Mouse (Mus musculus) kidney, embryonic 14.5 days (tissue): Measurements from ENCODE around the gene Pibf1. TPM values are rescaled to one million over a fixed set of nuclear protein-coding genes. Genes with fewer than 3 reads are reported as not detected.

Source experiments
- ATAC-seq: fragments of 200-750 bp; cut with Nextera tagmentation; 2 replicates; pipeline ENCODE4 v1.8.0; 2017; ENCODE audit warnings: moderate number of reproducible peaks, mild to moderate bottlenecking, moderate TSS enrichment, moderate library complexity; ENCODE audit not compliant: low FRiP score, low TSS enrichment
- H3K27ac ChIP-seq: fragments of 300-500 bp; sonication (generic); 2 replicates; pipeline ENCODE4 v1.5.1; 2014; ENCODE audit warnings: low read depth, mild to moderate bottlenecking, low read length, moderate library complexity, mixed read lengths
- H3K27me3 ChIP-seq: fragments of 300-500 bp; sonication (generic); 2 replicates; pipeline ENCODE4 v1.6.1; 2014; ENCODE audit warnings: mild to moderate bottlenecking, low read length; ENCODE audit not compliant: control insufficient read depth, insufficient read depth
- H3K36me3 ChIP-seq: fragments of 300-500 bp; sonication (generic); 2 replicates; pipeline ENCODE4 v1.6.1; 2014; ENCODE audit warnings: low read length, mixed read lengths; ENCODE audit not compliant: control insufficient read depth, insufficient read depth
- H3K4me1 ChIP-seq: fragments of 300-500 bp; sonication (generic); 2 replicates; pipeline ENCODE4 v1.6.1; 2014; ENCODE audit warnings: low read length, mixed read lengths; ENCODE audit not compliant: control insufficient read depth, insufficient read depth
- H3K4me2 ChIP-seq: fragments of 300-500 bp; sonication (generic); replicated peaks from 2 replicates; pipeline ENCODE4 v1.6.1; 2014; ENCODE audit warnings: low read depth, mild to moderate bottlenecking, low read length
- H3K4me3 ChIP-seq: fragments of 300-500 bp; sonication (generic); 2 replicates; pipeline ENCODE4 v1.5.1; 2014; ENCODE audit warnings: mild to moderate bottlenecking, low read length
- H3K9ac ChIP-seq: fragments of 300-500 bp; sonication (generic); 2 replicates; pipeline ENCODE4 v1.6.1; 2014; ENCODE audit warnings: low read depth, mild to moderate bottlenecking, low read length, moderate library complexity
- H3K9me3 ChIP-seq: fragments of 300-500 bp; sonication (generic); 2 replicates; pipeline ENCODE4 v1.6.1; 2016; ENCODE audit warnings: low read length; ENCODE audit not compliant: control insufficient read depth
- WGBS: fragments of 180-500 bp; shearing (Covaris S2); extraction: QIAGEN DNeasy Blood & Tissue Kit; methylation state at CpG from one replicate; pipeline ENCODE4 v1.1.7; 2014; 5-methylcytosine and 5-hydroxymethylcytosine counted together
- polyA plus RNA-seq: library from polyadenylated mRNA; unstranded; fragments of >200 nt; fragmentation: Nextera tagmentation; extraction: Ambion mirVana; gene quantifications from 2 replicates; pipeline ENCODE4 v1.2.1, GENCODE M21; 2014

Gene Pibf1
- polyA plus RNA-seq, 1 experiment from 2014 or later, result 24.9 TPM

DNA sequence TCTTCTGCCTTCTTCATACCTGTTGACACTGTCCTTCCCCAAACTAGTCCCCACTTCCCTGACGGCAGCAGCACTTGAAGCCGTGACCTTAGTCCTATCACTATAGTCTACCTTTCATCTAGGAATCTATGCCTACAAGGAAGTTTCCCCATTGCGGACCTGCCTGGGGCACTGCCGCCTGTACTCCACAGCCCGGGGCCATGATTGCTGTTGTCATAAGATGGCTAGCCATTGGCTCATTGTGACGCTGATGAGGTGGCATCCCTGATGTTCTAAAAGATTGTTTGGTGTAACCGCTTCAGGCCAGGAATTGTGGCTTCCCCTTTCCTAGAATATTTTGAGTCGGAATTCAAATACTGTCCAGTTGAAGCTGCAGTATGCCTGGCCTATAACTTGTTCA lies 195.2 kb downstream of the Pibf1 start:
- Histone ChIP-seq H3K9me3 (no peaks in the 10 kb centered on the region), H3K27me3 (no peaks in the 10 kb centered on the region), H3K4me2 (no peak overlapping the region), H3K27ac (no peak overlapping the region), H3K9ac (no peak overlapping the region), H3K36me3 (no peaks in the 10 kb centered on the region), H3K4me1 (no peaks in the 10 kb centered on the region), H3K4me3 (no peak overlapping the region)
- ATAC-seq, result no peak
- 90% methylated on average over 8 of the region's 8 CpGs for WGBS

DNA sequence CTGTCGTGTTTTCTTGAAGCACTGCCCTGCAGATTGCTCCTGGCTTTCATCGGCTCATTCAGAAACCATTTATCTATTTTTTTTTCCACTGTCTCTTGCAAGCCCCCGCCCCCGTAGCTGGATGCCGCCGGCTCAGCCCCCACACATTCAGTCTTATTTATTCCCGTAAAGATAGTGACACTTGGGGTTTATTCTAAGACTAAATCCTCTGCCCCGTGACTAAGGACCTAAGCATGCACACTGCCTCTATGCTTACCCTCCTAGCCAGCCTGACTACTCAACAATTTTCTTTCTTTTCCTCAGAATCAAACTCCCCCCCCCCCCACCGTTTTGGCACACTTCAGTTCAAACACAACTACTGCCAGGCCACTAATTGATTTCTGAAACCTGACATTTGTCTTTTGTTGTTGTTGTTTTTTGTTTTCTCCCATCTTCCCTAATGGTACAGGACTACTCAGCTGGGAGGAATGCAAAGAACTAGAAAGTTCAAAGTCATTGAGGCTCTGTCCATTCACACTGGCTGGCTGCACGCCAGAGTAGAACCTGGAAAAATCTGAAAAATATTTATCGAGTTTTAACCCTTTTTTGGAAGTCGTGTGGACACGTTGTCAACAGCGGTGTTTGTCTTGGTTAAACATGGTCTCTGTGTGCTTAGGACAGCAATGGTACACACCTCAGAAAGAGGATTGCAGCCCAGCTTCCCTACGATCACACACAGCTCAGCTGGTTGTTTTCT lies 196.6 kb downstream of the Pibf1 start:
- Histone ChIP-seq H3K4me1 (no peaks in the 10 kb centered on the region), H3K27me3 (peaks cover 6% of the 10 kb centered on the region; the same call in 1 of the 2 replicates), H3K27ac (no peak overlapping the region), H3K9me3 (no peaks in the 10 kb centered on the region), H3K36me3 (no peaks in the 10 kb centered on the region), H3K4me2 (no peak overlapping the region), H3K4me3 (no peak overlapping the region), H3K9ac (no peak overlapping the region)
- ATAC-seq, result no peak
- 57% methylated on average over 15 of the region's 15 CpGs for WGBS

DNA sequence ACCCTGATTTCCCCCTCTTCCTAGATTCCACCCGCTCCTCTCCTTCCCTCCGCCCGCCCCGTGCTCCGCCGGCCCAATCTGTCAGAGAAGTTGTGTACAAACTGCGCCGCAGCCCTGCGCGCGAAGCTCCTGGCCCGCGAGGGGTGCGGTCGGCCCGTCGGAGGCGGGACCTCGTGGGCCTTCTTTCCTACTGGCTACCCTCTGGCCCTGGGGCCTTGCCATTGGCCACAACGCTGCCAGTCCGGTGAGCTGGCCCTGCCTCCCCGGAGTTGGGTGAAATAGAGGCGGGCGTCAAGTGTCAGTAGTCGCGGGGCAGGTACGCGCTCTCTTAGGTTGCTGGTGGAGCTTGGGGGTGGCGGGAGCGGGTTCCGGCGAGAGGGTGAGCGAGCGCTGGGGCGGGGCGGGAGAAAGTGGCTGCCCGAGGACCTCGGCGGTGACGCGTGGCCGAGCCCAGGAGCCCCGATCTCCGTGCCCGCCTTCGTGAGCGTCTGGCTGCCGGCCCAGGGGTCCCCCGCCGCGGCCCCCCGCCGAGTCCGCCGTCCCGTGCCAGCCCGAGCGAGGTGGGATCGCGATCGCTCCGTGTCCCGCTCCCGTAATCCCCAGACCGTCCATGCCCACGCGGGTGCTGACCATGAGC lies 199.3 kb downstream of the Pibf1 start, which contains the start of gene Klf5:
TSS of gene Klf5 (plus strand) at position 307 of the 637 bp plus-strand sequence.
- peak within 1 kb of the TSS; percentile 71 for H3K4me3 ChIP-seq
- WGBS, result 0% methylated on average over 41 of the region's 67 CpGs
- H3K36me3 ChIP-seq, result no peaks in the 10 kb centered on the region
- peaks cover 6% of the 10 kb centered on the region; the same call in 1 of the 2 replicates for H3K27me3 ChIP-seq
- H3K9ac ChIP-seq, result peak within 1 kb of the TSS; percentile 69
- peak within 1 kb of the TSS; percentile 97 for H3K4me2 ChIP-seq
- peak; percentile 98 for ATAC-seq
- peak within 1 kb of the TSS; percentile 21; the same call in 1 of the 2 replicates for H3K27ac ChIP-seq
- no peaks in the 10 kb centered on the region for H3K9me3 ChIP-seq
- H3K4me1 ChIP-seq, result no peaks in the 10 kb centered on the region

DNA sequence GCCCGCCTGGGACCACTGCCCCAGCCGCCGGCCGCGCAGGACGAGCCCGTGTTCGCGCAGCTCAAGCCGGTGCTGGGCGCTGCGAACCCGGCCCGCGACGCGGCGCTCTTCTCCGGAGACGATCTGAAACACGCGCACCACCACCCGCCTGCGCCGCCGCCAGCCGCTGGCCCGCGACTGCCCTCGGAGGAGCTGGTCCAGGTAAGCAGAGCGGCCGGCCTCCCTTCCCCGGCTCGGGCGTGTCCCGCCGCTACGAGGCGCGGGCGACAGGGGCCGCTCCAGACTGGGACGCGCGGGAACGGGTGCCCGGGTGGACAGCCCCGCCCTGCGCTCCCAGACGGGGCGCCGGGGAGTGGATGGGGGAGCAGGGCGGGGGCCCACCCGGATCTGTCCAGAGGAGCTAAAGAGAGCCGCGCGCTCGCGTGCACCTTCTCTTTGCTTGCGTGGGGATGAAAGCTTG lies 199.8 kb downstream of the Pibf1 start:
- H3K4me3 ChIP-seq, result peak overlapping the region; percentile 71
- no peaks in the 10 kb centered on the region for H3K9me3 ChIP-seq
- no peaks in the 10 kb centered on the region for H3K4me1 ChIP-seq
- peak overlapping the region; percentile 69 for H3K9ac ChIP-seq
- H3K27ac ChIP-seq, result peak overlapping the region; percentile 21; the same call in 1 of the 2 replicates
- peak overlapping the region; percentile 97 for H3K4me2 ChIP-seq
- peaks cover 6% of the 10 kb centered on the region; the same call in 1 of the 2 replicates for H3K27me3 ChIP-seq
- no peaks in the 10 kb centered on the region for H3K36me3 ChIP-seq
- WGBS, result 1% methylated on average over 37 of the region's 60 CpGs
- peak; percentile 80 for ATAC-seq

DNA sequence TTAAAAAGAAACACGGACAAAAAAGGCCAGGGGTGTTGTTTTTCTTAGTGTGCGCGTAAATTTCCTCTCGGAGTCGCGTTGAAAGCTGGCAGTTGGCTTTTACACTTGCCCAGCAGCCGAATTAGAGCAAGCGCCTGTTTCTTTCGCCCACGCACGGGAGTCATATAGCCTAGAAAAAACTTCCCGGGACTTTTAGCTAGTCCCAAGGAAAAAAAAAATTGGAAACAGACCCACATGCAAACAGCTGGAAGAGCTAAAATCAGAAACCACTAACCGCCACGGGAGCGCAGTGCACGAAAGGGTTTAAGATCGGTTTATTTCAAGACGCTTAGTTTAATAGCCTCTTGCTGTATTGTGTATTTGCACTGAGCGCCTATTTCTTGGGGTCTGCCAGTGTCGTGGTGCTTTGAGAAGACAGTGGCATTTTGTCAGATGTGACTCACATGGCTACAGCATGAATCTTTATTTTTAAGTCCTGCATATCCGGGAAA lies 200.5 kb downstream of the Pibf1 start:
- WGBS, result 2% methylated on average over 21 of the region's 21 CpGs
- H3K27me3 ChIP-seq, result peaks cover 6% of the 10 kb centered on the region; the same call in 1 of the 2 replicates
- H3K4me3 ChIP-seq, result peak overlapping the region; percentile 71
- H3K36me3 ChIP-seq, result no peaks in the 10 kb centered on the region
- no peaks in the 10 kb centered on the region for H3K4me1 ChIP-seq
- H3K9me3 ChIP-seq, result no peaks in the 10 kb centered on the region
- H3K4me2 ChIP-seq, result peak overlapping the region; percentile 97
- H3K27ac ChIP-seq, result no peak overlapping the region
- H3K9ac ChIP-seq, result peak overlapping the region; percentile 69; the same call in 1 of the 2 replicates
- no peak for ATAC-seq

DNA sequence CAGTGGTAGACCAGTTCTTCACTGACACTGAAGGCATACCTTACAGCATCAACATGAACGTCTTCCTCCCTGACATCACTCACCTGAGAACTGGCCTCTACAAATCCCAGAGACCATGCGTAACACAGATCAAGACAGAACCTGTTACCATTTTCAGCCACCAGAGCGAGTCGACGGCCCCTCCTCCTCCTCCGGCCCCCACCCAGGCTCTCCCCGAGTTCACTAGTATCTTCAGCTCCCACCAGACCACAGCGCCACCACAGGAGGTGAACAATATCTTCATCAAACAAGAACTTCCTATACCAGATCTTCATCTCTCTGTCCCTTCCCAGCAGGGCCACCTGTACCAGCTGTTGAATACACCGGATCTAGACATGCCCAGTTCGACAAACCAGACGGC lies 202.2 kb downstream of the Pibf1 start:
- H3K27ac ChIP-seq, result no peak overlapping the region

More for the DNA sequence above, 202.2 kb downstream of the Pibf1 start:
- Histone ChIP-seq H3K9me3 (no peaks in the 10 kb centered on the region), H3K4me2 (no peak overlapping the region), H3K9ac (no peak overlapping the region), H3K4me3 (no peak overlapping the region), H3K27me3 (peaks cover 6% of the 10 kb centered on the region; the same call in 1 of the 2 replicates), H3K36me3 (no peaks in the 10 kb centered on the region), H3K4me1 (no peaks in the 10 kb centered on the region)
- no peak for ATAC-seq
- WGBS, result 65% methylated on average over 11 of the region's 11 CpGs

Other genes starting within 250 kb of the Pibf1 start
- gene Rpl36a-ps1, start 105.1 kb upstream of the Pibf1 start, polyA plus RNA-seq, result 2.6 and 2.9 TPM in 2 replicates
- 66.0 and 86.2 TPM in 2 replicates for gene Mzt1, start 53.3 kb upstream of the Pibf1 start, polyA plus RNA-seq
- gene Bora, start 53.2 kb upstream of the Pibf1 start, polyA plus RNA-seq, result 77.1 and 97.6 TPM in 2 replicates
- gene Dis3, start 346 bp downstream of the Pibf1 start, polyA plus RNA-seq, result 28.7 and 46.5 TPM in 2 replicates
- 10.3 and 10.7 TPM in 2 replicates for gene Klf5, start 199.3 kb downstream of the Pibf1 start, polyA plus RNA-seq